Mouse (Mus musculus) midbrain, embryonic 16.5 days (tissue): ENCODE data around the gene Glt8d2. TPM values are rescaled to one million over a fixed set of nuclear protein-coding genes. Genes with fewer than 3 reads are reported as not detected.
A peak's percentile ranks its signal among the peaks of the same experiment; 100 is the strongest.

ENCODE experiments used
- ATAC-seq: fragments of 200-750 bp; cut with Nextera tagmentation; 2 replicates; pipeline ENCODE4 v1.8.0; 2017; ENCODE audit warnings: moderate TSS enrichment
- H3K27ac ChIP-seq: fragments of 300-500 bp; sonication (generic); 2 replicates; pipeline ENCODE4 v1.5.1; 2014; ENCODE audit warnings: mild to moderate bottlenecking, low read length, mixed read lengths
- H3K27me3 ChIP-seq: fragments of 300-500 bp; sonication (generic); 2 replicates; pipeline ENCODE4 v1.6.1; 2014; ENCODE audit warnings: low read depth, low read length, mixed read lengths; ENCODE audit not compliant: control insufficient read depth, insufficient read depth
- H3K36me3 ChIP-seq: fragments of 300-500 bp; sonication (generic); 2 replicates; pipeline ENCODE4 v1.6.1; 2014; ENCODE audit warnings: mild to moderate bottlenecking, low read length, moderate library complexity, mixed read lengths; ENCODE audit not compliant: control insufficient read depth, insufficient read depth
- H3K4me1 ChIP-seq: fragments of 300-500 bp; sonication (generic); 2 replicates; pipeline ENCODE4 v1.6.1; 2014; ENCODE audit warnings: mild to moderate bottlenecking, low read length, mixed read lengths; ENCODE audit not compliant: control insufficient read depth, insufficient read depth
- H3K4me2 ChIP-seq: fragments of 300-500 bp; sonication (generic); 2 replicates; pipeline ENCODE4 v1.6.1; 2014; ENCODE audit warnings: mild to moderate bottlenecking, low read length, mixed read lengths
- H3K4me3 ChIP-seq: fragments of 300-500 bp; sonication (generic); 2 replicates; pipeline ENCODE4 v1.5.1; 2014; ENCODE audit warnings: low read depth, mild to moderate bottlenecking, low read length, moderate library complexity, mixed read lengths
- H3K9ac ChIP-seq: fragments of 300-500 bp; sonication (generic); 2 replicates; pipeline ENCODE4 v1.6.1; 2014; ENCODE audit warnings: low read depth, low read length, mixed read lengths
- H3K9me3 ChIP-seq: fragments of 300-500 bp; sonication (generic); replicated peaks from 2 replicates; pipeline ENCODE4 v1.6.1; 2014; ENCODE audit warnings: mild to moderate bottlenecking, low read length, mixed read lengths; ENCODE audit not compliant: control insufficient read depth, poor library complexity, severe bottlenecking
- WGBS: fragments of 180-500 bp; shearing (Covaris S2); extraction: QIAGEN DNeasy Blood & Tissue Kit; methylation state at CpG from one replicate; pipeline ENCODE4 v1.1.7; 2014; 5-methylcytosine and 5-hydroxymethylcytosine counted together
- polyA plus RNA-seq: library from polyadenylated mRNA; unstranded; fragments of >200 nt; fragmentation: Nextera tagmentation; extraction: Ambion mirVana; gene quantifications from 2 replicates; pipeline ENCODE4 v1.2.1, GENCODE M21; 2015

Gene Glt8d2
- polyA plus RNA-seq = 0.63 and 0.68 TPM in 2 replicates

DNA sequence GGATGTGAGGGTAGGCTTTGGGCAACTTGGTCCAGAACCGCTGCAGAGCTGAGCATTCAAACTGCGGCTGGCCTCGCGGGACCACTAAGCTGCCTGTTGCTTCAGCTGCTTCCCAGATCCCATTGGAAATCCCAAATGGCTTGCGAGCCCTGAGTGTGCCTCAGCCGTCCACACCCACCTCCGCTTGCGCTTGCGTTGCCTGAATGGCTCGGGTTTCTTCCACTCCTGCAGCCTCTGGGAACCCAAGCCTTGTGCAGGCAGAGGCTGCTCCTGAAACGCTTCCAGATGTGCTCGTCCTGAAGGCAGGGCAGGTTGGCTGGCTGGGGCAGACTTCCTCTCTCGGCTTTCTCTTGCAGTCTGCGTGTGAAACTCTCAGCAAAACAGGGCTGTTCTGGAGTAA lies at the start of gene Glt8d2:
Gene Glt8d2, minus strand, starts transcription at position 157 of the 400 bp plus-strand sequence.
- H3K36me3 ChIP-seq = no peaks in the 10 kb centered on the region
- no peaks in the 10 kb centered on the region for H3K9me3 ChIP-seq
- WGBS = 4% methylated on average over 14 of the region's 14 CpGs
- peaks cover 4% of the 10 kb centered on the region for H3K4me1 ChIP-seq
- peak within 1 kb of the TSS; percentile 44; the same call in 1 of the 2 replicates for H3K9ac ChIP-seq
- peak within 1 kb of the TSS; percentile 47 for H3K4me2 ChIP-seq
- peak within 1 kb of the TSS; percentile 18 for H3K4me3 ChIP-seq
- no peak within 1 kb of the TSS for H3K27ac ChIP-seq
- no peaks in the 10 kb centered on the region for H3K27me3 ChIP-seq
- no peak for ATAC-seq

DNA sequence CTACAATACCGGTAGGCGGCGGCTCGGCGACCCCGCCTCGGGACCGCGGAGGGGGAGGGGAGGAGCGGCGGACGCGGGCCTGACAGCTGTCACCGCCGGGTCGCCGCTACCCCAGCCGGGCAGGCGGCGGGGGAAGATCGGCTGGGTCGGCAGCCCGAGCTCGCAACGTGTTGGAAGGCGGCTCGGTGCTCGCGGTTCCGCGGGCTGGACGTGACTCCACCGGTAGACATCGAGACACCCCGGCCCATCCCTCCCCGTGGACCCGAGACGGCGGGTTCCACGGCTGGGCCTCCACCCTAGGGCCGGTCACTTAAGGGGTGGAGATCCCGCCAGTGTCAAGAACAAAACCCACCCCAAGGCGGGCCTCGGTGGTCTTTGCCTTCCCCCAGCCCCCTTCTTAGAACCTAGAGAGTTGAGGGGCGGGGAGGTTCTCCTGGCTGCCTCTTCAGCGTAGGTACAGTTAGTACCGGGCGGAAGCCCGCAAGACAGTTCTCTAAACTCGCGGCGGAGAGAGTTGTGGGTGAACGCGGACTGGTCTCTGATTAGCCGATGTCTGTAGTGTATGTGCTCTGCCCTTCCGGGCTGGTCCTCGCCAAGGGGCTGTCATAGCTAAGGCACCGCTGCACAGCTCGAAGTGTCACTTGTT lies 9.0 kb upstream of the Glt8d2 start:
- Histone ChIP-seq H3K4me2 (peak overlapping the region; percentile 84), H3K9ac (peak overlapping the region; percentile 90), H3K27ac (peak overlapping the region; percentile 86), H3K4me3 (peak overlapping the region; percentile 90), H3K27me3 (no peaks in the 10 kb centered on the region), H3K36me3 (peaks cover 6% of the 10 kb centered on the region; the same call in 1 of the 2 replicates), H3K4me1 (peaks cover 14% of the 10 kb centered on the region), H3K9me3 (no peaks in the 10 kb centered on the region)
- WGBS = under 1% methylated on average over 54 of the region's 59 CpGs
- peak; percentile 82 for ATAC-seq

DNA sequence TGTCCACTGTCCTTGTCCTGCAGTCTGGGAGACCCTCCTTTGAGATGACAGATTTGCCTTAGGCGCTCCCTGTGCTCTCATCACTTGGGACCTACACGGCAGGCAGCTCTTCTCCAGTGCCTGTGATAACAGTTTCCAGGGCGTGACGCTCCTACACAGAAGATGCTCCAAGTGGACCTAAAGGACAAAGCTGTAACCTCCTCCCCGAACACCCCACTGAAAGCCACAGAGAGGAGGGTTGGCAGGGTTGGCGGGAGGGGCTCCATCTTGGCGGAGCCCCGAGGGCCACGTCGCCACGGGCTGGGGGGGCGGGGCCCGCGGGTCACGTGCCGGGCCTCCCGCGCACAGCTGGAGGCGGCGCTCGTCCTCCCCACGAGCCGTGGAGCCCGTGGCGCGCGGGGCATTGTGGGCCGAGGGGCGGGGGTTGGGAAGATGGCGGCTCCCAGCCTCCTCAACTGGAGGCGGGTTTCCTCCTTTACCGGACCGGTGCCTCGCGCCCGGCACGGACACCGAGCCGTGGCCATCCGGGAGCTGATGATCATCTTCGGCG lies 8.3 kb upstream of the Glt8d2 start:
- Histone ChIP-seq H3K9ac (peak overlapping the region; percentile 90), H3K9me3 (no peaks in the 10 kb centered on the region), H3K4me1 (peaks cover 14% of the 10 kb centered on the region), H3K27ac (peak overlapping the region; percentile 86), H3K4me3 (peak overlapping the region; percentile 90), H3K36me3 (peaks cover 6% of the 10 kb centered on the region; the same call in 1 of the 2 replicates), H3K27me3 (no peaks in the 10 kb centered on the region), H3K4me2 (peak overlapping the region; percentile 59)
- peak; percentile 94 for ATAC-seq
- WGBS = under 1% methylated on average over 41 of the region's 42 CpGs

DNA sequence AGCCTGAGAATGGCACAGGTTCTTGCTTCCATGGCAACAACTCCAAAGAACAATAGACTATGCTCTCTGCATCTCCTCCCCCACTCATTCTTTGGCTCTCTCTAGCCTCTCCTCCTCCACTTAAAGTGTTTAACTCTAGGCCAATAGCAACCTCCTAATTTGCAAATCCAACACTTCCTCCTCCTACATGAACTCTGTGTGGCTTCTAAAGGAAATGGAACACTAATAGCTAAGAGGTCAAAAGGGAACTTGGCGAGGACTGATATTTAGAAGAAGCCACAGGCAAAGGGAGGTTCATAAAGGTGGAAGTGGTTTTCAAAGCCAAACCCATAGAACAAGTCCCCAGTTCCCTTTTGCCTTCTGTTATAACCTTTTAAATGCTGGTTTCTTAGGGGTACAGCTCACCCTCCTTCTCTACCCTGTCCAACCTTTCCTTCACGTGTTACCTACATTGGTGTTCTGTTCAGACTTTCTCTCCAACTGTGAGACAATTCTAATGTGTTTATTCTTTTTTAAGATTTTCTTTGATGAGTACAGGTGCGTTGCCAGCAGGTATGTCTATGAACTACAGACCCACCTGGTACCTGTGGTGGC lies 7.0 kb upstream of the Glt8d2 start:
- Histone ChIP-seq H3K9me3 (no peaks in the 10 kb centered on the region), H3K4me2 (no peak overlapping the region), H3K4me3 (no peak overlapping the region), H3K27ac (no peak overlapping the region), H3K4me1 (peaks cover 14% of the 10 kb centered on the region), H3K36me3 (0 out of 2 replicates have a peak, but pooled peaks cover 3% of the 10 kb centered on the region), H3K9ac (no peak overlapping the region), H3K27me3 (no peaks in the 10 kb centered on the region)
- 87% methylated on average over 3 of the region's 3 CpGs for WGBS
- no peak for ATAC-seq

GRCm38 (mm10) chr10:82696453-82697079 lies 6.1 kb upstream of the Glt8d2 start:
- H3K9me3 ChIP-seq = no peaks in the 10 kb centered on the region
- 70% methylated on average over 4 of the region's 4 CpGs for WGBS
- H3K4me1 ChIP-seq = peaks cover 14% of the 10 kb centered on the region
- no peak for ATAC-seq
- 0 out of 2 replicates have a peak, but pooled peaks cover 3% of the 10 kb centered on the region for H3K36me3 ChIP-seq
- no peaks in the 10 kb centered on the region for H3K27me3 ChIP-seq
- no peak overlapping the region for H3K27ac ChIP-seq
- no peak overlapping the region for H3K4me2 ChIP-seq
- H3K4me3 ChIP-seq = no peak overlapping the region
- no peak overlapping the region for H3K9ac ChIP-seq

GRCm38 (mm10) chr10:82695956-82696355 lies 5.5 kb upstream of the Glt8d2 start, which contains the start of gene Hcfc2:
TSS of gene Hcfc2 (plus strand) at chr10:82696160.
- Histone ChIP-seq H3K4me1 (peaks cover 12% of the 10 kb centered on the region), H3K9me3 (no peaks in the 10 kb centered on the region), H3K36me3 (no peaks in the 10 kb centered on the region), H3K27me3 (no peaks in the 10 kb centered on the region), H3K9ac (no peak within 1 kb of the TSS), H3K27ac (no peak within 1 kb of the TSS), H3K4me3 (no peak within 1 kb of the TSS), H3K4me2 (no peak within 1 kb of the TSS)
- ATAC-seq = no peak
- WGBS = 91% methylated on average over 5 of the region's 5 CpGs

- Histone ChIP-seq H3K4me1 (peaks cover 4% of the 10 kb centered on the region), H3K27me3 (no peaks in the 10 kb centered on the region), H3K9ac (no peak overlapping the region), H3K27ac (no peak overlapping the region), H3K9me3 (no peaks in the 10 kb centered on the region), H3K4me2 (no peak overlapping the region; the same call in 1 of the 2 replicates), H3K36me3 (no peaks in the 10 kb centered on the region), H3K4me3 (no peak overlapping the region)
- no peak for ATAC-seq
- WGBS = 84% methylated on average over 7 of the region's 7 CpGs
These were observed 704 bp downstream of the Glt8d2 start for GRCm38 (mm10) chr10:82689681-82690211.

- Histone ChIP-seq H3K4me2 (no peak overlapping the region), H3K9me3 (no peaks in the 10 kb centered on the region), H3K4me1 (peaks cover 3% of the 10 kb centered on the region; the same call in 1 of the 2 replicates), H3K4me3 (no peak overlapping the region), H3K27ac (no peak overlapping the region), H3K27me3 (no peaks in the 10 kb centered on the region), H3K9ac (no peak overlapping the region), H3K36me3 (no peaks in the 10 kb centered on the region)
- WGBS = 70% methylated on average over 2 of the region's 2 CpGs
- ATAC-seq = no peak
These were observed 5.0 kb downstream of the Glt8d2 start for GRCm38 (mm10) chr10:82685440-82685839.
